Mouse (Mus musculus) liver (tissue): ENCODE data around the gene Zfp526.

Source experiments
- DNase-seq: peaks from one replicate; pipeline ENCODE4 v3.0.0-alpha.2; 2020; ENCODE audit warnings: mixed read lengths

The Zfp526 gene

GRCm38 (mm10) chr7:25221102-25221883, at the start of gene Zfp526:
TSS of gene Zfp526 (plus strand) at chr7:25221425.
- DNase-seq = peak; percentile 98

- no peak for DNase-seq
Observed at GRCm38 (mm10) chr7:25172669-25173068, 48.6 kb upstream of the Zfp526 start.

GRCm38 (mm10) chr7:25174343-25174742, 46.9 kb upstream of the Zfp526 start:
- no peak for DNase-seq

- no peak for DNase-seq
Observed at GRCm38 (mm10) chr7:25178317-25178716, 42.9 kb upstream of the Zfp526 start.

DNA sequence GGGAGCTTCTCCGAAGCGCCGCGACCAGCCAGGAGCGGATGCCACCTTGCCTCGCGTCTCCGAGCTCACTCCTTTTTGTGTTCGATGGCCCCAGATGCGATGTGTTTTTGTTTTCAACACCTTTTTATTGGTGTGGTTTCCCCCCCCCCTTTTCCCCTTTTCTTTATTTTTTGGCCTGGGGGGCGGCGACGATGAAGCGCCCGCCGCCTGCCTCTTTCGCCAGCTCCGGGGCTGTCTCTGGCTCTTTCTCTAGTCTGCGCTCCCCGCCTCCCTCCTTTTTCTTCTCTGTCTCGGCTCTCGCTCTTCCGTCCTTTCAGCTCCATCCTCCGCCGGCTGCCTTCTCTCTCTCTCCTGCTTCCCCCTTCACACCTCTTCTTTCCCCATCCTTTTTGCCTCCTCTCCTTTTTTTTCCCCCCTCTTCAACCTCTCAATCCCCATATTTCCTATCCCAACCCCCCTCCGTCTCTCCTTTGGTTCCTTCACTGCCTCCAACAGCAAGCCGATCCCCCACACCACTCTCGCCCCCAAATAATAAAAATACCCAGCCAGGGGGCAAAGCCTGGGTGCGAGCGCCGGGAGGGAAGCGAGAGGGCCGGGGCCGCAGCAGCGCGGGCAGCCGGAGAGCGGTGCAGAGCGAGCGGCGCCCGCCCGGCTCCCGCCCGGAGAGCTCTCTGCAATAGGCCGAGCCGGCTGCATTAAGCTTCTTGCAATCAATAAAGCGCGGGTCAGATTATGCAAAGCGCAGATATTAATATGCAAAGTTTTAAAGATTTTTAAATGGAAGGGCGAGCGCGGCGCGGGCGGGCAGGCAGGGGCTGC, 42.2 kb upstream of the Zfp526 start:
- DNase-seq = no peak

- peak; percentile 65 for DNase-seq
Observed at GRCm38 (mm10) chr7:25179606-25180161, 41.5 kb upstream of the Zfp526 start, which contains the start of gene Pou2f2. TSS of gene Pou2f2 (minus strand) at chr7:25179726.

DNA sequence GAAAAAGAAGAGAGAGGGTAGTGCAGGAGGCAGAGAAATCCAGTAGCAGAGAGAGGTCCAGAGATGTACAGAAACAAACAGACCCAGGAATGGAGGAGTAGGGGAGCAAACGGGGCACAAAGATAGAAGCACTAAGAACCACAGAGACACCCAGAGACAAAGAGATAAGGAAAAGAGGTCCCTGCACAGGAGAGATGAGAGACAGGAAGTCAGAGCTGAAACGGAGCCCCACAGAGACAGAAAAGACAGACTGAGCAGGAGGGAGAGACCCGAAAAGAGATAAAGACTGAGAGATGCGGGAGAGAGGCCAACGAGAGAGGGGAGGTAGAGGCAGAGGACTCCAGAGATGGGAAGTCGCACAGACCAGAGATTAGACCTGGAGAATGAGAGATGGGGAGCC, 40.7 kb upstream of the Zfp526 start:
- no peak for DNase-seq

DNA sequence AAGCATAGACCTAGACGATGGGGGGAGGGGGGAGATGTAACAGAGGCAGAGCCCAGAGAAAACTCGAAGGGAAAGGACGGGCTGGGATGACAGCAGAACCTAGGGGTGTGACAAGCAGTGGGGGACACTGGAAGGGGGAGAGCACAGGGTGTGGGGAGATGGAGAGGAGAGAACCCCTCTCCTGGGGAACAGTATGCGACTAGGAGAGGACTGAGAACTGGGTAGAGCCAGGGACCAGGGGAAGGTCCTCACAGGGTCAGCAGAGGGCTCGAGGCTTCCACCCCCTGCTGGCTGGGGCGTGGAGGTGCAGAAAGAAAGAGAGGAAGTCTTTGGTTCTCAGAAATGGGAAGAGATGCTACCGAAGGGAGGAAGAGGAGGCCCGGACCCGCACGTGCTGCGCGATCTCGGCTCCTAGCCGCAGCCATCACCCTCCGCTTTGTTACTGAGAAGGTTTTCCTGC, 39.9 kb upstream of the Zfp526 start:
- peak; percentile 54 for DNase-seq

DNA sequence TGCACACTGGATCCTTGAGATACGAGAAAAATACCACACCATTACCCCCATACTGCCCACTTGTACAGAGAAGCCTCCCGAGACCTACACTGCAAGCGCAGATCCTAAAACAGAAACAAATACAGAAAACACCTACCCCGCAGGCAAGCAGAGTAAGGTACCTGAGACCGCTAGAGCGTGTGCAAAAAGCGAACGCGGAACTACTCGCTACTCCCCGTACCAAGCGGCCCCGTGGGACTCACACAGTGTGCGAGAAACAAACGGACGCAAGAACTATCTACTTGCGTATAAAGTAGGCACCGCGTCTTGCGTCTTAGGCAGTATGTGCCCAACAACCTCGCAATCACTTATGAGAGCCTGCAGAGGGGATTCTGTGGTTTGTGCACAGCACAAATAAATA, 39.4 kb upstream of the Zfp526 start:
- no peak for DNase-seq

- DNase-seq = no peak
Observed at GRCm38 (mm10) chr7:25184091-25184490, 37.1 kb upstream of the Zfp526 start.

DNA sequence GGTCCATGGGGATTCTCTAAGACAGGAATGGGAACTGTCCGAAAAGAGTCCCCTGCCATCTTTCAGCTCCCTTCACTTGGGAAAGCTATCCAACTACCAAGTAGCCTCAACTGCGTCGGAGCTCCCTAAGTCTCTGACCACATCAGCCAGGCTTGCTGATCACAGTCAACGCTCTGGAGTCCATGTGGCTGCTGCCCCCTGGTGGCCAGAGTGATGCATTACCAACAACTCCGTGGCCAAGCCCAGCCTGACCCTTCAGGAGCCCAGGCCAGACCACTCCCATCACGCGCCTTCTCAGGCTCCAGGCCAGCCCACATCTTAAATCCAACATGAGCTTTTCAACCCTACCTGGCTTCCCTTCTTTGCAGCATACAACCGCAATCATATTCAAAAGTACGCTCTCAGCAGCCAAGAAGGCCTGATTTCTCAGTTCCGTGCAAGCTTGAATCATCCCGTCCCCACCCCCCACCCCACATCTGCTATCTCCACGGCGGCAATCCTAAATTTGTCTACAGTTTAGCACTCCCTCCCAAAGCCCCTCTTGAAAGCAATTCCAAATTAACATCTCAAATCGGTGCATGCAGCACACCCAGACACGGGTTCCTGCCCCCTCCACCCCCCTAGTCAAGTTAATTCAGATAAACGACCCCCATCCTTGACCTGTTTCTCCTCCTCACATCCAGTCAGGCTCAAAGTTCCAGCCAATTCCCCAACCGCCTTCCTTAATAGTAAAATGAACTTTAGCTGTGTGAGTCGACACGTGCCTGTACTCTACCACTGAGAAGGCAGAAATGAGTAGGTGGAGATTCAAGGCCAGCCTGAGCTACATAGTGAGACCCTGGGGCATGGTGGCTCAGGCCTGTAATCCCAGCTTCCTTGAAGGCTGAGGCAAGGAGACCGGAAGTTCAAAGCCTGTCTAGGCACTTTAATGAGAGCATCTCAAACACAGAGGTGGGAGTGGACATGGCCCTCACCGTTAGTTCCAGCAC, 33.3 kb upstream of the Zfp526 start:
- peak; percentile 88 for DNase-seq

GRCm38 (mm10) chr7:25190806-25191205, 30.4 kb upstream of the Zfp526 start:
- no peak for DNase-seq

DNA sequence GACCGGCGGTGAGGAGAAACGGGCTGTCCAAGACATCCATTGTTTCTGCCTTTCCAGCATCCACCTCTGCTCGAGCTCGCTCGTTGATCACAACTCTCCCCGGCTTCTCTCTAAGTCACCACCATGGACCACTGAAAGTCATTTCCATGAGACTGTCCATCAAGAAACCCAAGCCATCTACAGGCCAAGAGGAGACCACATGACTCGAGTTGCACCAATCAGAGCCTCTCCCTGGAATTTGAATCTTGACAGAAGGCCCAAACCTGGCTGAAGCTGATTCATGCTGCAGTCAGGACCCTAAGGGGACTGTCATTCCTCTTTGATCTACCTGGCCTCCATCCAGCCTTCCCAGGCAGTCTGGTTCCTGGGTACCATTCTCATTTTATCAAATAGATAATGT, 29.1 kb upstream of the Zfp526 start:
- no peak for DNase-seq

DNA sequence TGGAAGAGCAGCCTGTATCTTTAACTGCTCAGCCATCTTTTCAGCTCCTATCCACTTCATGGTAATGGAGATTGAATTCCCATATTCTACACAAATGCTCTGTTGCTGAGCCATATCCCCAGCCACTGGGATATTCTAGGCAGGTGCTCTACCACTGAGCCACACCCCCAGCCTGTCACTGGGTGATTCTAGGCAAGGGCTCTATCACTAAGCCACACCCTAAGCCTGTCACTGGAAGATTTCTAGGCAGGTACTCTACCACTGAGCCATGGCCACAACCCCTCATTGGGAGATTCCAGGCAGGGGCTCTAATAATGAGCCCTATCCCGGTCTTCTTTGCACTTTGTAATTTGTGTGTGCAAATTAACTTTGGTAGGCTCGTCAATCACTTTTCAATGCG, 26.1 kb upstream of the Zfp526 start:
- peak; percentile 86 for DNase-seq

GRCm38 (mm10) chr7:25196107-25196506, 25.1 kb upstream of the Zfp526 start:
- no peak for DNase-seq

DNA sequence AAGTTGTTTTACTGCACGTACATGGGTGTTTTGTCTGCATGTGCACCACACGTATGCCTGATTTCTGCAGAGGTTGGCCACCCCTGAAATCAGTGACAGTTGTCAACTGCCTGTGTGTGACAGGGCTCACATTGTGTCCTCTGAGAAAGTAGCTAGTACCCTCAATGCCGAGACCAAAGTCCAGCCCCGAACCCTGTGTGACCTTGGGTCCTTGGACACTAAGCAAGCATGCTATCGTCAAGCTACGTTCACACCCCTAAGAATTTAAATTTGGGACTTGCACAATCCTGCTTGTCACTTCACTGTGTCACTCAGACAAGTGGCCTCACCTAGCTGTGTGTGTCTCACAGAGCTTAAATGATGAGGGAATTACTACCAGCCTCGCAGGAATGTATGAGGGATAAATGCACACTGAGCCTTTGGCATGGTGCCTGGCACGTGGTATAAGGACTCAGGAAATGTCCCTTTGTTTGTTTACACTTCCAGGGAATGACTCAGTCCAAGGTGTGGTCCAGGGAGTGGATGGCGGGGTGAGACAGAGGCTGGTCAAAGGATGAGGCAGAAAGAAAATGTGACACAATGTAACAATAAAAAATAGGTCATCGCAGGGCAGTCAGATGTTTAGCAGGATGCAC, 23.7 kb upstream of the Zfp526 start:
- no peak for DNase-seq

DNA sequence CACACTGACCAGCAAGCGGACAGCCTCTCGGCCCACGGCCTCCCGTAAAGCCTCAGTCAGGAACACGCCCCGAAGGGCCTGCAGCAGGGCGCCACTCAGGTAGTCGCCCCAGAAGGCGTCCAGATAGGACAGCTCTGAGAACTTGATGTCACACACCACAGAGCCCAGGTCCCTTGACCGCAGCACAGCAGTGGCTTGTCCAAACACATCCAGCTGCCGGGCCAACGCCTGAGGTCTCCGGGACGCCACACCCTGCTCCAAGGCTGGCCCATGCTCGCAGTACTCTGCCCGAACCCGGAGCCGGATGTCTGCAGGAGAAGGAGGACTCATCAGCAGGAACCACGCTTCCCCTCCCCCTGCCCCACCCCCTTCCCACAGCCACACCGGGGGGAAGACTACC, 17.6 kb upstream of the Zfp526 start:
- DNase-seq = no peak

DNA sequence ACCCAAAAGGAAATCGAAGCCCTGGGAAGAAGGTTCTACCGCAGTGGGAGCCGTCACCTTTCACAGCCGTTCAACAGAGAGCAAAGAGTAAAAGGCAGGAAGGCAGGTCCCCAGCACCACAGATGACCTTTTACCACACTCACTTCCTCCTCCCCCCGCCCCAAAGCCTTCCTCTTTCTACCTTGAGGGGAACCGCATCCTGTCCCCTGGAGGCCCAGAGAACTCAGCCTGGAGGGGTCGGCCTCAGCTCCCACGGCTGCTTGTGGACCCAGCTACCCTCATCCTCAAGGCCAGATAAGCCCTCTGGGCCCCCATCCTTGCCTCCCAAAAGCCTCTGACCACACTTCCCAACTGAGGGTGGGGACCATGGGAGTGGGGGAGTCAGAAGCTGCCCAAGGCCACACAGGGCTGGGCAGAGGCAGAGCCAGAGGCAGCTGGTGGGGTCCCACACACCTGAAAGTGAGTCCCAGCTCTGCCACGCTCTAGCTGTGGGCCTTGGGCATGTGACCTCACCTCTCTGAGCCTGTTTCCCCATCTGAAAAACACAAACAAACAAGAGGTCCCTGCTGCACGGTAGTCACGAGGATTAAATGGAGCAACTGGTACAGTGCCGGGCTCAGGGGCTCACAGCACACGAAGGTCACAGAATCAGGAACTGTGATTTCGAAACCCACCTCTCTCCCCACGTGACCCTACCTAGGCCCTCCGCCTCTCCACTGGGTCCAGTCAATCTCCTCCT, 15.7 kb upstream of the Zfp526 start:
- DNase-seq = no peak

DNA sequence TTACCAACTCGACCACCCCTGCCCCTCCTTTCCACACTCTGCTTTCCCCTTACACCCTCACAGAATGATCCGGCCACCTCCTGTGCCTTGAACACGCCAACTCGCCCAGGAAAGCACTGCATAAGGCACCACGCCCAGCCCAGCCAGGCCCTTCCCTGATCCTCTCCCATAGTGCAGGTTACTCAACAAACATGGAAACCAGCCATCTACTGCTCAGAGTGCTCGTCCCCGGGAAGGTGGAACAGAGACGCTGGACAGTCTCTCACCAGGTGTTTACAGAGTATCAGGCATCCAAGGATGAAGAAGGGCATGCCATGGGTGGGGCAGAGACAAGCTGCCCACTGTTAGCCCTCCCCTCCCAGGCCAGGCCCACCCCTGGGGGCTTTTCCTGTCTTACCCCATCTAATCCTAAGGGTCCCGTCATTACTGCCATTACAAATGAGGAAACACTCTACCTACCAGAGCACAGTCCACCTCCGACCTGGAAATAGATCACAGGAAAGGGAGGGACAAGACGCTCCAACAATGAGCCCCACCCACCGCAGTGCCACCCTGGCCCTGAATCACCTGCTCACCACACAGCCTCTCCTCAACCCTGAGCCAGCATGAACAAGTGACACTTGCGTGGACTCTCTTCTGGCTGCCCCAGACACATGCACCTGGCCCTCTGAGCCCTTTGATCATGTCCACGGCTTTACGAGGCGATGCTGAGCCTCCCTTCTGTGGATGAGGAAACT, 15.0 kb upstream of the Zfp526 start:
- DNase-seq = no peak

GRCm38 (mm10) chr7:25209161-25209622, 12.0 kb upstream of the Zfp526 start:
- DNase-seq = peak; percentile 81
